Mouse (Mus musculus) naive thymus-derived CD4-positive, alpha-beta T cell, adult 5 months (primary cell): Measurements from ENCODE around the gene Nadk2. TPM values are rescaled to one million over a fixed set of nuclear protein-coding genes. Genes with fewer than 3 reads are reported as not detected.

Experiments used
- polyA plus RNA-seq: library from polyadenylated mRNA; unstranded; fragments of 100-300 nt; shearing (Covaris generic); gene quantifications from one replicate; pipeline ENCODE4 v1.2.1, GENCODE M21; 2017

The Nadk2 gene
- 26.6 TPM for polyA plus RNA-seq

DNA sequence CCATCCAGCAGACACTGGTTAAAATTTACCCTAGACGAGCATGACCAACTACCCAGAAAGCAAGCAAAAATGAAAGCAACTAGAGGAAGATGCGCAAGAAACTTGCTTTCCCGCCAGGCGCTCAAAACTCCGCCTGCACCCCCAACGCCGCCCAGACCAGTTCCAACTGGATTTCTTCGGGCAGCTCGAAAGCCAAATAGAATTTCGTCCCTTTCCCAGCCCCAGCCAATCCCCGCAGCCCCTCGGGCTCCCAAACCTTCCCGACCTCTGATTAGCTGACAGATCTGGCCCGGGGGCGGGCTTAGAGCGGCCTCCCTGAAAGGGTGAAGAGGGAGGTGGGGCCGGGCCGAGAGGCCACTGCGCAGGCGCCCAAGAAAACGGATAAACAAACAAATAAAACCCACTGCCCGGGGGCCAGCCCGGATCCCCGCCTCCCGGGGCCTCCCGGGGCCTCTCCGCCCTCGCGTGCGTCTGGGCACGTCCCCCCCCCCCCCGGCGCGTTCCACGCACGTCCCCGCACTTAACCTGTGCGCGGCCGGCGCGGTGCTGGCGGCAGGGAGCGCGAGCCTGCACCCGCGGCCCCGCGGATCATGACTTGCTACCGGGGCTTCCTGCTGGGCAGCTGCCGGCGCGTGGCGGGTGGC lies at the start of gene Nadk2:
Nadk2 (plus strand) TSS at position 349 of the 644 bp plus-strand sequence.

DNA sequence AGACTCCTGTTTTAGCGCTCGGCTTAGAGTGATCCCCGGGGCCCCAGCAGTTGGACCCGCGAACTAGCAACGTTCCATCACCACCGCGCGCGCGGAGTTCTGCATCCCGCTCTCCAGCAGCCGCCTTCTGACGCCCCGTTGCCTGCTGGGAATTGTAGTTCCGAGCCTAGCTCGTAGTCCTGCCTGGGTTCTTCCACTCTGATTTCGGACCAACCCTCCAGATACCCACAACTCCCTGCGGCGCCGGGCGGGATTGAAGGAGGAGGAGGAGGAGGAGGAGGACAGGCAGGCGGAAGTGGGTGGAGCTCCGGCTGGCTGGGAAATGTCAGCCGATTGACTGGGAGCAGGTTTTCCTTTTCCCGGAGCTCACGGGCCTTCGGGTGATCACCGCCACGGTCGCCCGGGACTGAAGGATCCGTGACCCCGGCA lies 69.2 kb downstream of the Nadk2 start, which contains the start of gene Lmbrd2:
Lmbrd2 (plus strand) TSS at position 299 of the 429 bp plus-strand sequence.

DNA sequence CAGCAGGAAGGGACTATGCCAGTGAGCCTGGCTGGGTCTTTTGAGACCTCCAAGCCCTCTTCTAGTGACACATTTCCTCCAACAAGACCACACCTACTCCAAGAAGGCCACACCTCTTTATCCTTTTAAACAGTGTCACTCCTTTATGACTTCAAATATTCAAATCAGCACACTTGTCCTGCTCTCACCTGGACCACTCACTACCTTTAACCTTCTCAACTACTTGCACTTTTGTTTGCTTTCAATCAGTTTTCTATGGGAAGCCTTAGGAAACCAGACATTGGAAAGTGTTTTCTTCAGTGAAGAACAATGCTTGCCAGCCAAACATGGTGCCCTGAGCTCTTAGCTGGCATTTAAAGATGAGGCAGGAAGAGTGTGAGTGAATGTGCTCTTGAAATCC lies 84.3 kb downstream of the Nadk2 start, which contains the start of gene Skp2:
Skp2 (minus strand) TSS at position 101 of the 400 bp plus-strand sequence.

Other genes with a start within 250 kb of the Nadk2 start
- 0.16 TPM for gene Ranbp3l, start 103.3 kb upstream of the Nadk2 start, polyA plus RNA-seq
- gene Lmbrd2, start 69.3 kb downstream of the Nadk2 start, polyA plus RNA-seq: 4.4 TPM
- gene Skp2, start 84.2 kb downstream of the Nadk2 start, polyA plus RNA-seq: 2.4 TPM
- gene Ugt3a1, start 205.6 kb downstream of the Nadk2 start, polyA plus RNA-seq: 0.25 TPM